Mouse (Mus musculus) forebrain, postnatal 0 days (tissue): ENCODE data around the gene Scd4. TPM values are rescaled to one million over a fixed set of nuclear protein-coding genes. Genes with fewer than 3 reads are reported as not detected.

Source experiments
- ATAC-seq: fragments of 200-750 bp; cut with Nextera tagmentation; 2 replicates; pipeline ENCODE4 v1.8.0; 2017; ENCODE audit warnings: mild to moderate bottlenecking, moderate library complexity
- DNase-seq: peaks from one replicate; pipeline ENCODE4 v3.0.0-alpha.2; 2015
- H3K27ac ChIP-seq: fragments of 300-500 bp; sonication (generic); 2 replicates; pipeline ENCODE4 v1.5.1; 2014; ENCODE audit warnings: low read depth, mild to moderate bottlenecking, antibody characterized with exemption, low read length, moderate library complexity, mixed read lengths
- H3K27me3 ChIP-seq: fragments of 300-500 bp; sonication (generic); 2 replicates; pipeline ENCODE4 v1.6.1; 2014; ENCODE audit warnings: mild to moderate bottlenecking, low read length, mixed read lengths; ENCODE audit not compliant: insufficient read depth
- H3K36me3 ChIP-seq: fragments of 300-500 bp; sonication (generic); 2 replicates; pipeline ENCODE4 v1.6.1; 2014; ENCODE audit warnings: mild to moderate bottlenecking, moderate library complexity; ENCODE audit not compliant: insufficient read depth
- H3K4me1 ChIP-seq: fragments of 300-500 bp; sonication (generic); 2 replicates; pipeline ENCODE4 v1.6.1; 2014; ENCODE audit warnings: antibody characterized with exemption; ENCODE audit not compliant: insufficient read depth
- H3K4me2 ChIP-seq: fragments of 300-500 bp; sonication (generic); 2 replicates; pipeline ENCODE4 v1.6.1; 2014; ENCODE audit warnings: low read depth, mild to moderate bottlenecking, moderate library complexity
- H3K4me3 ChIP-seq: fragments of 300-500 bp; sonication (generic); 2 replicates; pipeline ENCODE4 v1.5.1; 2014; ENCODE audit warnings: low read depth, low read length, mixed read lengths
- H3K9ac ChIP-seq: fragments of 300-500 bp; sonication (generic); 2 replicates; pipeline ENCODE4 v1.6.1; 2014; ENCODE audit warnings: mild to moderate bottlenecking
- H3K9me3 ChIP-seq: fragments of 300-500 bp; sonication (generic); 2 replicates; pipeline ENCODE4 v1.6.1; 2016; ENCODE audit warnings: low read length
- CTCF ChIP-seq: sonication (generic); IDR thresholded peaks from 2 replicates; pipeline ENCODE4 v1.5.1; 2016; ENCODE audit warnings: antibody characterized with exemption, control low read depth, low read depth
- WGBS: fragments of 180-500 bp; shearing (Covaris S2); extraction: QIAGEN DNeasy Blood & Tissue Kit; methylation state at CpG from one replicate; pipeline ENCODE4 v1.1.7; 2014; 5-methylcytosine and 5-hydroxymethylcytosine counted together
- polyA plus RNA-seq: library from polyadenylated mRNA; unstranded; fragments of >200 nt; fragmentation: Nextera tagmentation; extraction: Ambion mirVana; gene quantifications from 2 replicates; pipeline ENCODE4 v1.2.1, GENCODE M21; 2015
- total RNA-seq: library from RNA; depleted of rRNA; stranded (reverse); fragments of >200 nt; gene quantifications from 2 replicates; pipeline ENCODE4 v1.2.3, GENCODE M21; 2014

Scd4 gene
- total and polyA plus RNA-seq, 2 experiments from 2014 or later: 0.25 to 0.43 TPM

DNA sequence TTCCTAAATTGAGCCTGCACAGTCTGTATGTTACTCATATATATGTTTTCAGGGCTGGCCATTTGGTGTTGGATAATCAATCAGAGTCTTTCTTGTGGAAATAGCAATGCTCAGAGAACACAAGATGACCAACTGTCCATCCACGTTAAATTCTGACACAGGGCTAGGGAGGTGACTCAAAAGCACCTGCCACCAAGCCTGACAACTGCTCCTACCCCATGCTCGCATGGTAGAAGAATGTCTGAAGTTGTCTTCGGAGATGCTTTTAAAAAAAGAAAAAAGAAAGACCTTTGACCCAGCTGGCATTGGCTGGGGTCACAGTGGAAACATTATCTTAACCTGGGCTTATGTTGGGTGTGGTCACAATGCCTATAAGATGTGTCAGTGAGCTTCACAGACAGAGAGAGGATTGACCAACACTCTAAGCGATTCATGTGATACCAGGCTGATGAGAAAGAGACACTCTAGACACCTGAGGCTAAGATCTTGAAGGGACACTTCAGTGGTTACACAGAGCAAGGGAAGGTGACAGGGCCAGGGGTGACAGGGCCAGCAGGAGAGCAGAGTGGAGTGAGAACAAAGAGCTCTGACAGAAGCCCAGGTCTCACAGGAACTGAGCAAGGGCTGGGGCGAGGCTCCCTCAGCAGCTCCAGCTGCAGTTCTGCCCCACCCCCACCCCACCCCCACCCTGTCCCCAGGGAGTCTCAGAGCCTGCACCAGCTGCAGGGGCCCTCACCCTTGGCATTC is 44.9 kb downstream of the Scd4 start:
- TF ChIP-seq CTCF: no peak
- no peaks in the 10 kb centered on the region for H3K27me3 ChIP-seq
- H3K4me2 ChIP-seq: no peak overlapping the region
- DNase-seq: no peak
- no peaks in the 10 kb centered on the region for H3K9me3 ChIP-seq
- no peak overlapping the region for H3K4me3 ChIP-seq
- H3K4me1 ChIP-seq: no peaks in the 10 kb centered on the region
- no peak overlapping the region for H3K9ac ChIP-seq
- 64% methylated on average over 5 of the region's 5 CpGs for WGBS
- no peaks in the 10 kb centered on the region for H3K36me3 ChIP-seq
- ATAC-seq: no peak
- no peak overlapping the region for H3K27ac ChIP-seq

DNA sequence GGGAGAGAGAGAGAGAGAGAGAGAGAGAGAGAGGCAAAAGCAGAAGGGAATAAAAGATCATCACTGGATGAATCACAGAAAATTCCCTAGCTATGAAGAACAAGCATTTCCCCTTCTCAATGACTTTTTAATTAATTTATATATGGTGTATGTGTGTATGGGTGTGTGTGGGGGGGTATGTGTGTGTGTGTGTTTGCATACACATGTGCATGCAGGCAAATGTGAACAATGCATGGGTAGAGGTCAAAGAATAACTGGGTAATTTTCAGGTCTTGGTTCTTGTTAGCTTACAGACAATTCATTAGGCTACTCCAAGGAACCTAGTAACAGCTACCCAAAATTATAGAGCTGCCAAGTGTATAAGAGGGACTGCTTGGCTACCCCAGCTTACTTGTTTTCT is 46.2 kb downstream of the Scd4 start:
- TF ChIP-seq CTCF: no peak
- Histone ChIP-seq H3K36me3 (no peaks in the 10 kb centered on the region), H3K27ac (no peak overlapping the region), H3K27me3 (no peaks in the 10 kb centered on the region), H3K4me1 (no peaks in the 10 kb centered on the region), H3K9me3 (no peaks in the 10 kb centered on the region), H3K4me3 (no peak overlapping the region), H3K4me2 (no peak overlapping the region), H3K9ac (no peak overlapping the region)
- DNase-seq: no peak
- ATAC-seq: no peak

DNA sequence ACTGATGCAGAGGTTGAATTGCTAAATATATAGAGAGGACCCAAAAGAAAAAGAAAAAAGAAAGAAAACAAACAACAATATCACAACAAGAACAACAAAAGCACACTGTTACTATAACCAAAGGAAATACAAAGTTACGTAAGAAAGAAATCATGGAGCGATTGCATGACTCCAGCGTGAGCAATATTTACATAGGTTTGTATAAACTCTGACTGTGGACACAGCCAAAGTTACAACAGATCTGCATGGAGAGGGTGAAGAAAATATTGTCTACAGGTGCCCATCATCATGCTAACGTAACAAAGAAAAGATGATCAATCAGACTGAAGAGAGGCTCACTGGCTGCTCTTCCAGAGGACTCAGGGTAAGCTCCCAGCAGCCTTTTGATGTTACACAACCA is 47.2 kb downstream of the Scd4 start:
- ATAC-seq (no peak), DNase-seq (no peak)
- TF ChIP-seq CTCF: no peak
- Histone ChIP-seq H3K9me3 (no peaks in the 10 kb centered on the region), H3K4me2 (no peak overlapping the region), H3K36me3 (no peaks in the 10 kb centered on the region), H3K27ac (no peak overlapping the region), H3K27me3 (no peaks in the 10 kb centered on the region), H3K4me3 (no peak overlapping the region), H3K9ac (no peak overlapping the region), H3K4me1 (no peaks in the 10 kb centered on the region)
- WGBS: 88% methylated on average over 4 of the region's 4 CpGs

DNA sequence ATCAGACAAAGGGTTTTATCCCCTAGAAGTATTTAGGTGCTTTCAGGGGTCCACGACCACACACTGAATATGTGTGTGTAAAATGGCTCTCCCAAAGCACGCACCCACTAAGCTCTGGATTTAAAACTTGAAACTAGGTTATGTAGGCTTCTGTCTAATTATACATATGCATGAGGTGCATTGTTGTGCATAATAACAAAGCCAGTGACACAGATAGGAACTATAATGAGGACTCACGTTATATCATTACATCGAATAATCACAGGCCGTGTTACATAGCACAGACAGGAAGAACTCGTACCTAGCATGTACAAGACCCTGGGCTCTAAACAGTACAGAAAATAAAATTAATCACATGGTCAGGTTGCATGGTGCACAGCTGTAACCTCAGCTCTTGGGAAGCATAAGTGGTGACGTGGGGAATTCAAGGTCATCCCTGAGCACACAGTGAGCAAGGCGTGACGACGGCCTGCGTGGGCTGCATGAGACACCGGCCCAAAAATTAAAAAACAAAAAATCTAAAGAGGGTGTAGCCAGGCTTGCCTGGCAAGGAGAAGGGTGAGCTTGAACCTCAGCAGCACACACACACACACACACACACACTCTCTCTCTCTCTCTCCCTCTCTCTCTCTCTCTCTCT is 49.9 kb downstream of the Scd4 start:
- H3K9ac ChIP-seq: no peak overlapping the region
- H3K27ac ChIP-seq: no peak overlapping the region
- H3K4me3 ChIP-seq: no peak overlapping the region
- no peak for DNase-seq
- WGBS: 66% methylated on average over 12 of the region's 12 CpGs
- H3K4me2 ChIP-seq: no peak overlapping the region
- H3K4me1 ChIP-seq: no peaks in the 10 kb centered on the region
- H3K36me3 ChIP-seq: no peaks in the 10 kb centered on the region
- TF ChIP-seq CTCF: no peak
- H3K27me3 ChIP-seq: no peaks in the 10 kb centered on the region
- no peak for ATAC-seq
- no peaks in the 10 kb centered on the region for H3K9me3 ChIP-seq

DNA sequence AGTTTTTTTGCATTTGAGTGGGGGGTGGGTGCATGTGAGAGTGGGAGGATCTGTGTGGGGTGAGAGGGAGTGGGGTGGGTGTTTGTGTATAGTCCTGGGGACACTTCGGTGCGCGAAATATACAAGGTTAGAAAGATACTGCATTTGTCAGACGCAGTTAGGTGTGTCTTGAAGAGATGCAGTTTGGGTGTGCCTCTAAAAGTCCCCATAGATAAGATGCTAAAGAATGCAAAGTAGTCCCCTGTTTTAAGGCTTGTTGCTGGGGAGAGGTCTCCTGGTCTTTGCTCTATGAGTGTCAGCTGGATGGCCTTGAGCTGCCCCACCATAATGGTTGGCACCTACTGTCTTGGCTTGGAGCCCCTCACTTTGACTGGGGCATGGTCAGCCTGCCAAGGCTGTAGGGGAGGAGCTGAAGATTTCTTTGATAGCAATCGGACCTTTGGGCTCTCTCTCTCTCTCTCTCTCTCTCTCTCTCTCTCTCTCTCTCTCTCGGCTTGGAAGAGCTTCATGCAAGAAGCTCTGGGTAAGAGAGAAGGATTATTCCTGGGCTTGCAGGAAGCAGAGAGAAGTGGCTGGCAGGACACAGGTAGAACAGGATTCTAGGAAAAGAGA is 53.1 kb downstream of the Scd4 start:
- Histone ChIP-seq H3K4me1 (0 out of 2 replicates have a peak, but pooled peaks cover 4% of the 10 kb centered on the region), H3K9ac (no peak overlapping the region), H3K4me2 (no peak overlapping the region), H3K9me3 (no peaks in the 10 kb centered on the region), H3K27ac (no peak overlapping the region), H3K36me3 (no peaks in the 10 kb centered on the region), H3K27me3 (no peaks in the 10 kb centered on the region), H3K4me3 (no peak overlapping the region)
- 83% methylated on average over 6 of the region's 6 CpGs for WGBS
- TF ChIP-seq CTCF: no peak
- no peak for ATAC-seq
- DNase-seq: no peak

DNA sequence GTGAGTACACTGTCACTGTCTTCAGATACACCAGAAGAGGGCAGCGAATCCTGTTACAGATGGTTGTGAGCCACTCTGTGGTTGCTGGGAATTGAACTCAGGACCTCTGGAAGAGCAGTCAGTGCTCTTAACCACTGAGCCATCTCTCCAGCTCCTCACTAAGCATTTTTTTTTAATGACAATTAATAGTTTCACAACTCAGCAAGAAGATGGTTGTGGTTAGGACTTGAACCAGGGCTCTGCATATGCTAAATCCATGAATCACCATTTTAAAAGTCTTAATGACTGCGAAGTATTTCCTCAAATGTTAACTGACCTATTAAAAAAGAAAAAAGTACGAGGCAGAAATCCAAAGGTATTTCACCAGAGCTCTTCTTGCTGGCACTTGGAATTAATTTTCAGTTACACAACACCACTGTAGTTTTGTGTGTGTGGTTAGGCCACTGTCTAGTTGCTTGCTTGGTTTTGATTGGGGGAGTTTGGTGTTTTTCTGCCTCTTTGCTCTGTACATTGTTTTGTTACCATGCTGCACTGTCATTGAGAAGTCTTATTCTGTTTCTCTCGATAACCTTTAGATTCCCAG is 54.3 kb downstream of the Scd4 start:
- DNase-seq (no peak), ATAC-seq (no peak)
- H3K27ac ChIP-seq: no peak overlapping the region
- no peak overlapping the region for H3K4me2 ChIP-seq
- no peak for TF ChIP-seq CTCF
- no peak overlapping the region for H3K4me3 ChIP-seq
- no peak overlapping the region for H3K9ac ChIP-seq
- H3K9me3 ChIP-seq: no peaks in the 10 kb centered on the region
- 0 out of 2 replicates have a peak, but pooled peaks cover 4% of the 10 kb centered on the region for H3K4me1 ChIP-seq
- H3K36me3 ChIP-seq: no peaks in the 10 kb centered on the region
- 96% methylated on average over 4 of the region's 4 CpGs for WGBS
- no peaks in the 10 kb centered on the region for H3K27me3 ChIP-seq
